Mouse (Mus musculus): ENCODE results near the gene Orai3. TPM values are rescaled to one million over a fixed set of nuclear protein-coding genes. Genes with fewer than 3 reads are reported as not detected.

Gene Orai3
- total RNA-seq, 1 experiment = 14.0 TPM

DNA sequence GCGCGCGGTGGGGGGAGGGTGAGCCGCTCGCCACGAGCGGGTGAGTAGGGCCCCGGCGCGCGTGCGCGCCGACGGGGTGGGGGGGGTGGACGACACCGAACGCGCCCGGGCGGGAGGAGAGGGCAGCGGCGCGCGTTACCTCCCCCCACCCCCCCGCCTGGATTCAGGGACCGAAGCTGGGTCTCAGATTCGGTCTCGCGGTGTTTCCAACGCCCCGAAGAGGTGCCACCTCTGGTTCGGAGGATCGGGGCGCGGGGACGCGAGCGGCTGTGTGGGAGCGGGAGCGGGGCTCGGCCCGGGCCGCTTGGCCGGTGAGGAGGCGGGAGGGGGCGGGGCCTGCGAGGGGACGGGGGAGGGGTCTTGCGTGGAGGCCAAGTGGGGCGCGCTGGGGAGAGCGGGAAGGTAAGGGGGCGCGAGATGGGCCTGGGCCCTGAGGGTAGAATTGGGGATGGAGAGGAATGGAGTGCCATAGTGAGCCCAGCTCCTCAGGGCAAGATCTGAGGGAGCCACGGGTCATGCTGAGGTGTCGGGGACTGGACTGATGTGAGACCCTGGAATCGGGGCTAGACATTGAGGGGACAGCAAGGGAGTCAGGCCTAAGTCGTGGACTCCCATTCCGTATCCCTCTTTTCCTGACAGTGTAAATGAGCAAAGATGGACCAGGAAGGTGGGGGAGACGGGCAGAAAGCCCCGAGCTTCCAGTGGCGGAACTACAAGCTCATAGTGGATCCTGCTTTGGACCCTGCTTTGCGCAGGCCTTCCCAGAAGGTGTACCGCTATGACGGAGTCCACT lies 8.1 kb downstream of the Orai3 start:
- no peak for DNase-seq (ENCODE audit: low read depth, low spot score)
- H3K27ac ChIP-seq (ENCODE audit: insufficient read depth, low read depth, low read length, poor library complexity, severe bottlenecking) = peak overlapping the region; percentile 94
- H3K36me3 ChIP-seq (ENCODE audit: control insufficient read depth, insufficient read depth, low read length, poor library complexity, severe bottlenecking) = peaks cover 25% of the 10 kb centered on the region
- H3K9ac ChIP-seq (ENCODE audit: insufficient read depth, low read depth, low read length, poor library complexity, severe bottlenecking) = peak overlapping the region; percentile 97
- peaks cover 0 to 3% of the 10 kb centered on the region in 2 experiments; a peak in 2 of 4 replicates for H3K4me1 ChIP-seq (ENCODE audit: control insufficient read depth in 2 of 2, insufficient read depth in 2 of 2, low read length in 2 of 2, poor library complexity in 1 of 2)
- no peak for TF ChIP-seq ZC3H11A (IDR thresholded peaks at IDR 0.05; ENCODE audit: borderline replicate concordance, low read depth, low read length)
- TF ChIP-seq CHD2 (IDR thresholded peaks at IDR 0.05; ENCODE audit: low read depth, low read length) = no peak
- TF ChIP-seq ZNF384 (IDR thresholded peaks at IDR 0.05; ENCODE audit: low read depth, low read length) = no peak
- TF ChIP-seq HCFC1 (IDR thresholded peaks at IDR 0.05; ENCODE audit: borderline replicate concordance, insufficient read depth, low read length) = no peak
- TF ChIP-seq MAFK (IDR thresholded peaks at IDR 0.05; ENCODE audit: insufficient read depth, low read depth, low read length) = no peak
- H3K9me3 ChIP-seq (ENCODE audit: control insufficient read depth, insufficient read depth, low read depth, low read length) = no peaks in the 10 kb centered on the region
- H3K4me3 ChIP-seq (ENCODE audit: insufficient read depth in 1 of 2, low read depth in 1 of 2, low read length in 2 of 2, poor library complexity in 1 of 2, severe bottlenecking in 1 of 2) = peak overlapping the region; percentile 84 to 98
- in situ Hi-C loops (cut with MboI; ENCODE audit: low sequenced_read_pairs in 2 of 2, unreplicated experiment in 2 of 2) = no loop called here

DNA sequence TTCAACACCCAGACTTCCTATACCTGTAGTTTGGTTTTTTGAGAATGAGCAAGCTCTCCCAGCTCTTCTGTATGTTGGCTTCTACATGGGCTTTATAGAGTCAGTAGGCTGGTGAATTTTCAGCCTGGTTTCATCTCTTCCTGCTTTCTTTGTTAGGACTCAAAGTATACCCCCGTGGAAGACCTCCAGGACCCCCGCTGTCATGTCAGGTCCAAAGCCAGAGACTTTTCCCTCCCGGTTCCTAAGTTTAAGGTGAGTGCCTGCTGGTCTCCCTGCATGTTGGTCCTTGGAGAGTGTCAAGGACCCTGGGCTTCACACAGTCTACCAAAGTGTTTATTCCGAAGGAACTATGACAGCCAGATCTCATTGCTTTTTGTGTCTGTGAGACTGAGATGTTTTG lies 8.7 kb downstream of the Orai3 start:
- Histone ChIP-seq H3K27ac (ENCODE audit: insufficient read depth, low read depth, low read length, poor library complexity, severe bottlenecking) (no peak overlapping the region), H3K36me3 (ENCODE audit: control insufficient read depth, insufficient read depth, low read length, poor library complexity, severe bottlenecking) (peaks cover 25% of the 10 kb centered on the region), H3K4me1 (ENCODE audit: control insufficient read depth in 2 of 2, insufficient read depth in 2 of 2, low read length in 2 of 2, poor library complexity in 1 of 2) (peaks cover 0 to 3% of the 10 kb centered on the region in 2 experiments; a peak in 2 of 4 replicates), H3K9me3 (ENCODE audit: control insufficient read depth, insufficient read depth, low read depth, low read length) (no peaks in the 10 kb centered on the region), H3K4me3 (ENCODE audit: insufficient read depth in 1 of 2, low read depth in 1 of 2, low read length in 2 of 2, poor library complexity in 1 of 2, severe bottlenecking in 1 of 2) (peak overlapping the region; percentile 84 to 98), H3K9ac (ENCODE audit: insufficient read depth, low read depth, low read length, poor library complexity, severe bottlenecking) (peak overlapping the region; percentile 97)
- DNase-seq (ENCODE audit: low read depth, low spot score) = no peak
- in situ Hi-C loops (cut with MboI; ENCODE audit: low sequenced_read_pairs in 2 of 2, unreplicated experiment in 2 of 2) = no loop called here
- TF ChIP-seq HCFC1 (IDR thresholded peaks at IDR 0.05; ENCODE audit: borderline replicate concordance, insufficient read depth, low read length) = no peak
- TF ChIP-seq MAFK (IDR thresholded peaks at IDR 0.05; ENCODE audit: insufficient read depth, low read depth, low read length) = no peak
- no peak for TF ChIP-seq ZNF384 (IDR thresholded peaks at IDR 0.05; ENCODE audit: low read depth, low read length)
- TF ChIP-seq ZC3H11A (IDR thresholded peaks at IDR 0.05; ENCODE audit: borderline replicate concordance, low read depth, low read length) = no peak
- no peak for TF ChIP-seq CHD2 (IDR thresholded peaks at IDR 0.05; ENCODE audit: low read depth, low read length)

DNA sequence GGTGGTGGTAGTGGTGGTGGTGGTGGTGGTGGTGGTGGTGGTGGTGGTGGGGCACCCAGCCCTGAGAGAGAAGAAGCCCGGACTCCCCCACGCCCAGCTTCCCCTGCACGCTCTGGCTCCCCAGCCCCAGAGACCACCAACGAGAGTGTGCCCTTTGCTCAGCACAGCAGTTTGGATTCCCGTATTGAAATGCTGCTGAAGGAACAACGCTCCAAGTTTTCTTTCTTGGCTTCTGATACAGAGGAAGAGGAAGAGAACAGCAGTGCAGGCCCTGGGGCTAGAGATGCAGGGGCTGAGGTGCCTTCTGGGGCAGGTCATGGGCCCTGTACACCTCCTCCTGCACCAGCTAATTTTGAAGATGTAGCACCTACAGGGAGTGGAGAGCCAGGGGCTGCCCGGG lies 15.7 kb downstream of the Orai3 start, which contains the start of gene Gm49388:
Gene Gm49388 (plus strand): TSS at position 301 of the 400 bp plus-strand sequence.
- in situ Hi-C loops (cut with MboI; ENCODE audit: low sequenced_read_pairs in 2 of 2, unreplicated experiment in 2 of 2) = no loop called here
- no peak within 1 kb of the TSS for H3K27ac ChIP-seq (ENCODE audit: insufficient read depth, low read depth, low read length, poor library complexity, severe bottlenecking)
- no peak for DNase-seq (ENCODE audit: low read depth, low spot score)
- H3K36me3 ChIP-seq (ENCODE audit: control insufficient read depth, insufficient read depth, low read length, poor library complexity, severe bottlenecking) = peaks cover 64% of the 10 kb centered on the region
- H3K9me3 ChIP-seq (ENCODE audit: control insufficient read depth, insufficient read depth, low read depth, low read length) = no peaks in the 10 kb centered on the region
- TF ChIP-seq CHD2 (IDR thresholded peaks at IDR 0.05; ENCODE audit: low read depth, low read length) (no peak), MAFK (IDR thresholded peaks at IDR 0.05; ENCODE audit: insufficient read depth, low read depth, low read length) (no peak), HCFC1 (IDR thresholded peaks at IDR 0.05; ENCODE audit: borderline replicate concordance, insufficient read depth, low read length) (no peak), ZC3H11A (IDR thresholded peaks at IDR 0.05; ENCODE audit: borderline replicate concordance, low read depth, low read length) (no peak), ZNF384 (IDR thresholded peaks at IDR 0.05; ENCODE audit: low read depth, low read length) (no peak)
- H3K9ac ChIP-seq (ENCODE audit: insufficient read depth, low read depth, low read length, poor library complexity, severe bottlenecking) = no peak within 1 kb of the TSS
- no peaks in the 10 kb centered on the region for H3K4me1 ChIP-seq (ENCODE audit: control insufficient read depth in 2 of 2, insufficient read depth in 2 of 2, low read length in 2 of 2, poor library complexity in 1 of 2)
- H3K4me3 ChIP-seq (ENCODE audit: insufficient read depth in 1 of 2, low read depth in 1 of 2, low read length in 2 of 2, poor library complexity in 1 of 2, severe bottlenecking in 1 of 2) = no peak within 1 kb of the TSS

DNA sequence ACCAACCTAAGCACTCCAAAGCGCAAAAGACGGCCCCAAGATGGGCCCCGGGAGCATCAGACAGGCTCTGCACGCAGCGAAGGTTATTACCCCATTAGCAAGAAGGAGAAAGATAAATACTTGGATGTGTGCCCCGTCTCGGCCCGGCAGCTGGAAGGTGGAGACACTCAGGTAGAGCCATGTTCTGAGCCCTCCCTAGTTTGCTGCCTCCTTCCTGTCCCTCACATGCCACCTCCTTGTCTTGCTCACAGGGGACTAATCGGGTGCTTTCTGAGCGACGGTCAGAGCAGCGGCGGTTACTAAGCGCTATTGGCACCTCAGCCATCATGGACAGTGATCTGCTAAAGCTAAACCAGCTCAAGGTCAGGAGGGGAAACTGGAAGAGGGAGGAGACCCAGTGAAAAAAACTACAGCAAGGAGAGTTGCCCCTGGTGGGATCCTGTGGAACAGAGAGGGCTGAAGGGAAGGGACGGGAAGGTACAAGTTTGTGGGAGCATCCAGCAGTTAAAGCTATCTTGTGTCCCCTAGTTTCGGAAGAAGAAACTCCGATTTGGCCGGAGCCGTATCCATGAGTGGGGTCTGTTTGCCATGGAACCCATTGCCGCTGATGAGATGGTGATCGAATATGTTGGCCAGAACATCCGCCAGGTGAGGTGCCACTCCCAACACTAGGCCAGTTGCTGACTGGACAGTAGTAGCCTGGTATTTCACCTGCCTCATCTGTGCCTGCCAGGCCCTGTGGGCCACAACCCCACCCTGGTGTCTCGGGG lies 27.6 kb downstream of the Orai3 start:
- TF ChIP-seq ZNF384 (IDR thresholded peaks at IDR 0.05; ENCODE audit: low read depth, low read length) = no peak
- Histone ChIP-seq H3K27ac (ENCODE audit: insufficient read depth, low read depth, low read length, poor library complexity, severe bottlenecking) (no peak overlapping the region), H3K9me3 (ENCODE audit: control insufficient read depth, insufficient read depth, low read depth, low read length) (no peaks in the 10 kb centered on the region), H3K4me3 (ENCODE audit: insufficient read depth in 1 of 2, low read depth in 1 of 2, low read length in 2 of 2, poor library complexity in 1 of 2, severe bottlenecking in 1 of 2) (no peak overlapping the region), H3K4me1 (ENCODE audit: control insufficient read depth in 2 of 2, insufficient read depth in 2 of 2, low read length in 2 of 2, poor library complexity in 1 of 2) (peaks cover 0 to 5% of the 10 kb centered on the region in 2 experiments; a peak in 1 of 4 replicates), H3K9ac (ENCODE audit: insufficient read depth, low read depth, low read length, poor library complexity, severe bottlenecking) (no peak overlapping the region), H3K36me3 (ENCODE audit: control insufficient read depth, insufficient read depth, low read length, poor library complexity, severe bottlenecking) (peaks cover 59% of the 10 kb centered on the region)
- in situ Hi-C loops (cut with MboI; ENCODE audit: low sequenced_read_pairs in 2 of 2, unreplicated experiment in 2 of 2) = no loop called here
- no peak for DNase-seq (ENCODE audit: low read depth, low spot score)

All from ES-E14 (cell line).